Mouse (Mus musculus): ENCODE results near the gene Mpzl1.

Gene Mpzl1

GRCm38 (mm10) chr1:165625058-165625457, 9.3 kb downstream of the Mpzl1 start:
- in situ Hi-C loops (cut with MboI; ENCODE audit: unreplicated experiment in 2 of 2), result no loop called here

GRCm38 (mm10) chr1:165618201-165618624, 16.1 kb downstream of the Mpzl1 start:
- in situ Hi-C loops (cut with MboI; ENCODE audit: unreplicated experiment in 2 of 2), result no loop called here

DNA sequence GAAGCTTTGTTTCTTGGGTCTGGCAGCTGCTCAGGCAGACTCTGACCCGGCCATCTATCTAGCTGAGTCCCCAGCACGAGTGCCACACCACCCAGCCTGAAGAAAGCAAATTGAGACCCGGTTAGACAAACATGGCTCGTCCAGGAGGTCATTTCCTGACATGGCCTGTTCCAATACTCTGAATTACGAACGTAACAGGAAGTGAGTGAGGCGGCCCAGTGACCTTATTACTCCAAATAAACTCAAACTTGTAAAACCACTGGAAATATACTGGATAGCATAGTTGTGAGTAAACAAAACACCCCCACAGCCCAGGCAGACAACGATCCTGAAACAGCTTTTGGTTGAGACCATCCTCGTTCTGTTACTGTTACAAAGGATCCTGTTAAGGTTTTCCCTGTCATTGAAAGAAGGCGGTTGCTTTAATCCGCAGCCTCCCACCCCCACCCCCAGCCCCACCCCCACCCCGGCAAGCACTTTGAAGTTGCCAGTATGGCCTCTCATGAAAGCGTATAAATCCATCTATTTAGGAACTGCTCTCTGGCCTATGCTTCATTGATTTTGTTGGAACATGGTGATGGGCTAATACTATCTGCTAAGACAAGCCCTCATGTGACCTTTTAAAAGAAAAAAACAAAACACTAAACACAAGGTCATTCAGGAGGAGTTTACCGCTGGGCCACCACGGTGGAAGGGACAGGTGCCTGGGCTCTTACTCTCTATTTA, 17.0 kb downstream of the Mpzl1 start:
- in situ Hi-C loops (cut with MboI; ENCODE audit: unreplicated experiment in 2 of 2), result no loop called here

GRCm38 (mm10) chr1:165616652-165617051, 17.7 kb downstream of the Mpzl1 start:
- in situ Hi-C loops (cut with MboI; ENCODE audit: unreplicated experiment in 2 of 2), result no loop called here

DNA sequence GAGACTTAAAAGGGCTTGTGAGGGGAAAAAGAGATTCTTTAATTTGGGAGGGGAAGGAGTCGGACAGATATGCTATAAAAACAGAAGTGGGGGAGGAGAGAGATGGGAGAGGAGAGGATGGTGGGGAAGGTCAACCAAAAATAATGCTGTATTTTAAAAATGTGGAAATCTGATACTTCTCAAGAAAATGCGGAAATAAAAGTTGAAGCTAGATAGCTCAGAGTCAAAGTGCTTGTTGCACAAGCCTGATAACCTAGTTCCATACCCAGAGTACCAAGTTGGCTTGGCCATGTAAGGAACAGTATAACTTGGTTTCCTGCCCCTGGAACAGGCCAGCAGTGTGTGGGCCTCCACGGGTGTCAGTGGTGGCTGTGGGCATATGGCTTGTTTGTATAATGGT, 19.5 kb downstream of the Mpzl1 start:
- in situ Hi-C loops (cut with MboI; ENCODE audit: unreplicated experiment in 2 of 2), result no loop called here

GRCm38 (mm10) chr1:165613926-165614325, 20.4 kb downstream of the Mpzl1 start:
- in situ Hi-C loops (cut with MboI; ENCODE audit: unreplicated experiment in 2 of 2), result no loop called here

DNA sequence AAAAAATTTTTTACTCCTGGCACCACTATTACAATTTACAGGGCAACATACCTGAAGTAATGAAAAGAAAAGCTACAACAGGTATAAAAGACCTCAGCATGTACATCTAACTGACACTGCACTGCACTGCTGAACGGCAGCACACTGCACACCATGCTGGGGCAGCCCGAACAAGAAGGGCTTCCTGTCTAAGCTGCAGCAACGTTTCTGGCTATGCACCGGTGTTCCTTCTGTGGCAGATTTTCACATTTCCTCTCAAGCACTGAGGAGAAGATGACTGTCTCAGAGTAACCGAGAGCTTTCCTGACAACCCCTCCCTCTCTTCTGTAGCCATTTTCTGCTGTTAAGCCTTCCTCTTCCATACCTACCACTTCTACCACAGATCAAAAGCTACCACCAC, 21.6 kb downstream of the Mpzl1 start:
- in situ Hi-C loops (cut with MboI; ENCODE audit: unreplicated experiment in 2 of 2), result no loop called here

DNA sequence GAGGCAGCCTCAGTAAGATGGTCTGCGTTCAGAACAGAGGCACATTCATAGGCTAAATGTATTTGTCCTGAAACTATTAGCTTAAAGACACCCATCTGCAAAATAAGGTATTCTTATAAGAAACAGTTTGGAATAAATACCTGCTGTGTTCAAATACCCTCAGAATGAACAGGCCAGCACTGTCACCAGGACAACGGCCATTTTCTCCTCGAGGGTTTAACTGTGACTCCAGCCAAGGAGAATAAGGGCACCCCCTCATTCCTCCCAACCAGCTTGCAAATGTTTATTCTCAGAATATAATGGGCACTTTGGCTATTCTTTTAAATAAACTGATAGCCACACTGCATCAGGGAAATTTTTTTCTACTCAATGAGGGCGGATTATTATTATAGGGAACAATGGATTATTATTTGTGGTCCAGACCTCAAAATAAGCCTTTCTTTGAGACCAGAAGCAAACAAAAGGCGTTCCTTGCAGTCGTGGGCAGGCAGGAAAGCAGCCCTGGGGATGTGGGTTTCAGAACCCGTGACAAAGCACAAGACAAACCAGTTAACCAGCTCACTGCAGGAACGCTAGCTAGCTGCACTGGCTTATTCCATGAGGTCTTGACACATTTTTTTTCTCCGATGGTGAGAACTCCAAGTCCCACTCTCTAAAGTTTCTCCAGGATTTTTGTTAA, 23.9 kb downstream of the Mpzl1 start:
- in situ Hi-C loops (cut with MboI; ENCODE audit: unreplicated experiment in 2 of 2), result no loop called here

DNA sequence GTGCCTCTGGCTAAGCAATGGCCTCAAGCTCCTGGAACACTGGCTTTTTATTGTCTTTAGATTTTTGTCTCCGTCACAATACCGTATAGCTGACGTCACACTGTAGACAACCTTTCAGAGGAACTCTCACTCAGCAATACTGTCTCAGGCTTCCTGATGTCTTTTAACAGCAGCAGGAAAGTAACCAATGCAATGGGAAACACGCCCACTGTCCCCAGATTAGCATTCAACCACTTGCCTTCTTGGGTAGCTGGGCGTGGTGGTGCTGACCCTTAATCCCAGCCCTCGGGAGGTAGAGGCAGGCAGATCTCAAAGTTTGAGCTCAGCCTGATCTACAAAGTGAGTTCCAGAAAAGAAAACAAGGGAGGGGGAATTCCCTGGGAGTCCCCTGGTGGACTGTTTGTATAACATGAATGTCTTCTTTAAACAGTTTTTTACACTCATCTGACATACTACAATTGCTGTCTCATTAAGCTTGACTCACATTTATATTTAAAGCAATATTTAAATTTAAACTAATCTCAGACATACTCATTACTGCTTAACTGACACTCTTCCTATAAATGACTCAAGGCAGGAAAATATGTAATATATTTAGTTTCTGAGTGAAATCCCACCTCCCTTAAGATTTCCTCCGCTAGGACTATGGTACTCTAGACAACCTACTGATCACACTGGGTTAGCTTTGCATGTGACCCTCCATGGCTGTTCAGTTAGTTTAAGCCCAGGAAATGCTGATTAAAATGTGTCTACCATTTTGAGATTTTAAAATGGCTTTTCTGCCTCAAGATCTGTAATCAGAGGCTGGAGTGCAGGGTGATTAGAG, 24.6 kb downstream of the Mpzl1 start:
- in situ Hi-C loops (cut with MboI; ENCODE audit: unreplicated experiment in 2 of 2), result no loop called here

DNA sequence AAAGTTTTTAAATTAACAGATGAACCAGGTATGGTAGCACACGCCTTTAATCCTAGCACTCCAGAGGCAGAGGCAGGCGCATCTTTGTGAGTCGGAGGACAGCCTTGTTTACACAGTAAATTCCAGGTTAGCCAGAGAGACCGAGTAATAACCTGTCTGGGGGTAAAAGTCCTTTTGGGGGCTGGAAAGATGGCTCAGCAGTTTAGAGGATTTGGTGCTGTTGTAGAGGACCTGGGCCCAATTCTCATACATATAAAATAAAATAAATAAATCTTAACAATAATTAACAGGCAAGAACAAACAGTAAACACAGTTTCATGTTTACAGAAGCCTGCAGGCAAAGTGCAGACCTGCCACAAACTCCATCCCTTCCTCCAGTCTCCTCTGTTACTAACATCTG, 25.4 kb downstream of the Mpzl1 start:
- in situ Hi-C loops (cut with MboI; ENCODE audit: unreplicated experiment in 2 of 2), result no loop called here

DNA sequence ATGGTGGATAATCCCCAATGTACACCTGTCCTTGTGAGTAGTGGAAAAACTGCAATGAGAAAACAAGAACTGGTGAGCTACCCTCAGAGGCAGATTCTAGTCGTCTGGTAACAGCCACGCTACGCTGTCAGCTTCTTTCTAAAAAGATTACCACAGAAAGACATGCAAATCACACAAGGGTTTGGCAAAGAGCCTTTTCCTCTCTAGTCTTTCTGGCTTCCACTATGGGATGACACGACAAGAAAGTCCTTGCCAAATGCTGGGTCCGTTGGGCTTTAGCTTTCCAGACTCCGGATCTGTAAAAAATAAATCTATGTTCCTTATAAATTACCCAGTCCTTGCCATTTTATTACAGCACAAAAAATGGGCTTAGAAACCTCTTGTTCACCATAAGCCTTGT, 28.6 kb downstream of the Mpzl1 start:
- in situ Hi-C loops (cut with MboI; ENCODE audit: unreplicated experiment in 2 of 2), result no loop called here

GRCm38 (mm10) chr1:165605108-165605507, 29.2 kb downstream of the Mpzl1 start:
- in situ Hi-C loops (cut with MboI; ENCODE audit: unreplicated experiment in 2 of 2), result no loop called here

- in situ Hi-C loops (cut with MboI; ENCODE audit: unreplicated experiment in 2 of 2), result no loop called here
Measured at GRCm38 (mm10) chr1:165604203-165604602, 30.1 kb downstream of the Mpzl1 start.

- in situ Hi-C loops (cut with MboI; ENCODE audit: unreplicated experiment in 2 of 2), result no loop called here
Measured at GRCm38 (mm10) chr1:165603218-165603617, 31.1 kb downstream of the Mpzl1 start.

GRCm38 (mm10) chr1:165601775-165602280, 32.5 kb downstream of the Mpzl1 start:
- in situ Hi-C loops (cut with MboI; ENCODE audit: unreplicated experiment in 2 of 2), result no loop called here

GRCm38 (mm10) chr1:165594699-165595421, 39.5 kb downstream of the Mpzl1 start:
- in situ Hi-C loops (cut with MboI; ENCODE audit: unreplicated experiment in 2 of 2), result loop anchor here (5.0 to 25.0 kb wide), 2 partner anchors 37 to 483 kb away; partner anchors contain the start of gene Mpzl1 (in 1 of the 2)

DNA sequence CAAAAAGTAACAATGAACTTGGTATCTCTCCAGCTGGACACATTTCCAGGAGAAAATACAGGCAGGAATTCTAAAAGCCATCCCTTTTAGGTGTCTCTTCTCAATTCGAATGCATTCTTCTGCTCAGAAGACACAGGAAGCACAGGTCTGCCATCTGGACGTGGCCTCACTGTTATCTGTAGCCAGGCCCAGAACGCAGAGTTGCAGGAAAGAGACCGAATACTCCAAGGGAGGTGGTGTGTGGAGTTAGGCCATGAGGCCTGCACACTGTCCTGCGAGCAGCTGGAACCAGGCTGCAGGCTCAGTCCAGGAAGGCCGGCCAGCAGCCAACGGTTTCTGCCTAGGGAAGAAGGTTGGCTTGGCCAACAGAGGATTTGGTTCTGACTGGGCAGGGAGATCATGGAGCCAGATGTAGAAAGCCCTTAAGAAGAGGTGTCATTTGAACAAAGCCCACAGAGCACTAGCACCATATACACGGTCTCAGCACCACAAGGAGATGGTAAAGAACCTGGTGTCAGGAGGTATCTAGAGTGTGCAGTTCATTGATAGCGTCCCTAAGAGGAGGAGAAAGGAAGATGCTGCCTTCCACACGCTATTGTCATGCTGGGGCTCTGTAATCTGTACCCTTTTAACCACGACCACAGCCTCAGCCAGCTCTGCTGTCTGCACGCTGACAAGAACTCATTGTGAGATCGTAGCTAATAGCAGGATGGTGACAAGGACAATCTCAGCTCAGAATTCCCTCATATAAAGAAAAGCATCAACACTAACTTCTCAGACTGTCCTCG, 41.8 kb downstream of the Mpzl1 start:
- in situ Hi-C loops (cut with MboI; ENCODE audit: unreplicated experiment in 2 of 2), result loop anchor here in 1 of 2 experiments (25.0 kb wide), 1 partner anchor 480 kb away; no protein-coding TSS in a partner anchor

- in situ Hi-C loops (cut with MboI; ENCODE audit: unreplicated experiment in 2 of 2), result loop anchor here in 1 of 2 experiments (25.0 kb wide), 1 partner anchor 478 kb away; no protein-coding TSS in a partner anchor
Measured at GRCm38 (mm10) chr1:165590760-165591159, 43.6 kb downstream of the Mpzl1 start.

GRCm38 (mm10) chr1:165589280-165590048, 44.9 kb downstream of the Mpzl1 start:
- in situ Hi-C loops (cut with MboI; ENCODE audit: unreplicated experiment in 2 of 2), result loop anchor here in 1 of 2 experiments (5.0 to 25.0 kb wide), 3 partner anchors 48 to 565 kb away; no protein-coding TSS in a partner anchor
